Mouse (Mus musculus) MEL (cell line): ENCODE measurements around the gene Slc6a9.

Experiments used
- CHD2 ChIP-seq: IDR thresholded peaks from 2 replicates; pipeline ENCODE4 v1.6.1; 2011; ENCODE audit warnings: low read length, improper control_type of control experiment
- CTCF ChIP-seq, 3 experiments: IDR thresholded peaks in 2 of 3; conservative IDR thresholded peaks in 1 of 3; 2 replicates each; pipeline ENCODE4 v1.5.1; 2011 to 2012; ENCODE audit warnings: low read length in 3 of 3, low read depth in 2 of 3, mild to moderate bottlenecking in 2 of 3, improper control_type of control experiment in 1 of 3, inconsistent platforms in 1 of 3, mixed read lengths in 1 of 3, moderate library complexity in 1 of 3; ENCODE audit not compliant: control insufficient read depth in 1 of 3, insufficient read depth in 1 of 3, poor library complexity in 1 of 3, severe bottlenecking in 1 of 3
- ELF1 ChIP-seq: IDR thresholded peaks from 2 replicates; pipeline ENCODE4 v1.6.1; 2014; ENCODE audit warnings: low read depth, mild to moderate bottlenecking, inconsistent platforms, low read length, improper control_type of control experiment, moderate library complexity
- EP300 ChIP-seq, 2 experiments: IDR thresholded peaks; 2 replicates each; pipeline ENCODE4 v1.6.1; 2011; ENCODE audit warnings: improper control_type of control experiment in 2 of 2, low read length in 2 of 2, low read depth in 1 of 2, mild to moderate bottlenecking in 1 of 2
- ETS1 ChIP-seq: IDR thresholded peaks from 2 replicates; pipeline ENCODE4 v1.6.1; 2012; ENCODE audit warnings: low read depth, mild to moderate bottlenecking, inconsistent platforms, low read length, improper control_type of control experiment, moderate library complexity
- JUND ChIP-seq: IDR thresholded peaks from 2 replicates; pipeline ENCODE4 v1.6.1; 2011; ENCODE audit warnings: low read depth, mild to moderate bottlenecking, improper control_type of control experiment, low read length
- MAX ChIP-seq: IDR thresholded peaks from 2 replicates; pipeline ENCODE4 v1.6.1; 2011; ENCODE audit warnings: low read length, improper control_type of control experiment
- MXI1 ChIP-seq: IDR thresholded peaks from 2 replicates; pipeline ENCODE4 v1.6.1; 2011; ENCODE audit warnings: mild to moderate bottlenecking, low read depth, low read length, improper control_type of control experiment
- POLR2A ChIP-seq, 2 experiments: IDR thresholded peaks; 2 replicates each; pipeline ENCODE4 v1.6.1; 2011 to 2012; ENCODE audit warnings: low read length in 2 of 2, mild to moderate bottlenecking in 2 of 2, control low read depth in 1 of 2, improper control_type of control experiment in 1 of 2, low read depth in 1 of 2, moderate library complexity in 1 of 2; ENCODE audit not compliant: control insufficient read depth in 1 of 2, insufficient read depth in 1 of 2, poor library complexity in 1 of 2
- POLR2AphosphoS2 ChIP-seq: IDR thresholded peaks from 2 replicates; pipeline ENCODE4 v1.6.1; 2011; ENCODE audit warnings: low read length, improper control_type of control experiment
- TAL1 ChIP-seq: IDR thresholded peaks from 2 replicates; pipeline ENCODE4 v1.6.1; 2012; ENCODE audit warnings: mild to moderate bottlenecking, inconsistent platforms, low read length, moderate library complexity, mixed read lengths
- ZC3H11A ChIP-seq: IDR thresholded peaks from 2 replicates; pipeline ENCODE4 v1.6.1; 2012; ENCODE audit warnings: low read depth, mild to moderate bottlenecking, inconsistent platforms, low read length, improper control_type of control experiment

- TF ChIP-seq ZC3H11A (no peak), CTCF (IDR thresholded peaks at IDR 0.05 in 2 of 3, conservative IDR thresholded peaks at IDR 0.05 in 1 of 3; ENCODE audit: control insufficient read depth in 1 of 3, insufficient read depth in 1 of 3, low read depth in 2 of 3, low read length in 3 of 3, poor library complexity in 1 of 3, severe bottlenecking in 1 of 3) (no peak), POLR2A (IDR thresholded peaks at IDR 0.05; ENCODE audit: control insufficient read depth in 1 of 2, insufficient read depth in 1 of 2, low read depth in 1 of 2, low read length in 2 of 2, poor library complexity in 1 of 2) (no peak), TAL1 (no peak), POLR2AphosphoS2 (no peak), MXI1 (no peak), EP300 (IDR thresholded peaks at IDR 0.05; ENCODE audit: low read depth in 1 of 2, low read length in 2 of 2) (no peak), CHD2 (no peak), MAX (no peak), JUND (no peak), ETS1 (no peak), ELF1 (no peak)
These were observed 78.5 kb downstream of the Slc6a9 start for GRCm38 (mm10) chr4:117912685-117913273.
